In the genomic region with DNA sequence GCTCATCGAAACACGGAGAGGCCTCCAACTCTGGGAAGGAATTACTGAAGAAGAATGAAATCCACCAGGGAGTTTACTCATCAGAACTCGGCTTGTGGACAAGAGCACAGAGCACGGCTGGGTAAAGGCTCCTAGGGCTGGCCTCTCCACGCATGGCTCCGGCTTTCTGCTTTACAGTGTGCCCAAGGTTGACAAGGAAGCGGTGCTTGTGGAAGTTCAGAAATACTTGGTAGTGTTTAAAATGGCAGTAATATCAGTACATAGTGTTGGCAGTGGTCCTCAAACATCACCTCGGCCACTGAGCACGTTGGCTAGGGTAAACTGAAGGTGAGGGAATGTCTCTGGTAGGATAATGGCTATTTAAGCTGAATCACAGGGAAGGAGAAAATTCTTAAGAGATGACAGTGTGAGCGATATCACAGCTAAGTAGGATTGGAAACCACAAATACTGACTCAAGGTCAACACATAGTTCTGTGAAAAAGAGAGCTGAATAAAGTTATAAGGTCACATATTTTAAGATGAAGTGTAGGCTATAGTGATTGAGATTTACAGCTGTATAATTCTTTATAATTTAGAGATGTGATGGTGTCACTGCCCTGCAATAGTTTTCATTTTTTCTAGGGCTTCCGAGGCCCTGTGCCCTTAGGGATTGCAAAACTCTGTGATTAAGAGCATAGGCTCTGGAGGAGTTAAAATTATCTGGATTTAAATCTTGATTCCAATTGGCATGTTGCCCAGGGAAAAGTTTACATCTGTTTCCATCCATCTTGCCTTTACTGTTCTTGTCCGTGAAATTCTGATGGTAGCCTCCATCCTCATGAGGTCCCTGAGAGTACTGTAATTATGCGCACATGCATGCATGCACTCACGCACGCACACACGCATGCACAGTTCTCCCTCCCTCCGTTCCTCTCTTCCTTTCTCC, we compare ENCODE assay signal across 22 mouse cellular contexts. TPM values are rescaled to one million over a fixed set of nuclear protein-coding genes. Genes with fewer than 3 reads are reported as not detected.
DNase-seq lines count a peak whose midpoint lies in the region; ATAC-seq and TF ChIP-seq lines count a peak whose summit lies in the region.
"Had no signal": no experiment of that assay in that cellular context is flagged by ENCODE, and none has a peak within 500 bp of the region (broad histone marks: within the 10 kb centered on the region; RNA-seq: fewer than 3 reads in every experiment).

No protein-coding gene starts in this region.

- no peak for ATAC-seq in kidney, postnatal 0 days (replicated peaks; ENCODE audit: low FRiP score, low read depth)
- ATAC-seq: forebrain, postnatal 0 days; hindbrain, embryonic 16.5 days; intestine, embryonic 16.5 days; midbrain, embryonic 15.5 days had no signal

- 73% methylated on average over 17 of the region's 17 CpGs for WGBS in kidney, postnatal 0 days

- H3K4me3 ChIP-seq in kidney, postnatal 0 days (replicated peaks; ENCODE audit: low read depth, low read length) = no peak overlapping the region
- no peak overlapping the region for H3K4me3 ChIP-seq in embryonic fibroblast, embryonic 13.5 days (ENCODE audit: insufficient read depth, low read length)
- H3K4me3 ChIP-seq: embryonic facial prominence, embryonic 13.5 days; forebrain, embryonic 10.5 days; left cerebral cortex, adult 2 months; midbrain, embryonic 15.5 days had no signal

- H3K4me1 ChIP-seq in kidney, postnatal 0 days (replicated peaks; ENCODE audit: insufficient read depth, low read length) = peaks cover 3% of the 10 kb centered on the region; the same call in 1 of the 2 replicates
- H3K4me1 ChIP-seq in embryonic fibroblast, embryonic 13.5 days (ENCODE audit: control insufficient read depth, insufficient read depth, low read length) = peaks cover 37% of the 10 kb centered on the region

- no peaks in the 10 kb centered on the region for H3K9me3 ChIP-seq in kidney, postnatal 0 days (replicated peaks; ENCODE audit: low read length)
- H3K9me3 ChIP-seq: embryonic facial prominence, embryonic 13.5 days; forebrain, embryonic 10.5 days; midbrain, embryonic 15.5 days had no signal

- H3K27ac ChIP-seq in kidney, postnatal 0 days = no peak overlapping the region
- H3K27ac ChIP-seq in embryonic fibroblast, embryonic 13.5 days (ENCODE audit: insufficient read depth, low read length) = peak overlapping the region; percentile 86
- H3K27ac ChIP-seq: embryonic facial prominence, embryonic 13.5 days; forebrain, embryonic 10.5 days; left cerebral cortex, adult 2 months; liver, embryonic 14.5 days; midbrain, embryonic 15.5 days had no signal

- no peak overlapping the region for H3K4me2 ChIP-seq in kidney, postnatal 0 days (ENCODE audit: low read length)
- H3K4me2 ChIP-seq: embryonic facial prominence, embryonic 13.5 days; midbrain, embryonic 15.5 days had no signal

- H3K27me3 ChIP-seq in kidney, postnatal 0 days (ENCODE audit: insufficient read depth, low read length) = no peaks in the 10 kb centered on the region
- H3K27me3 ChIP-seq: embryonic facial prominence, embryonic 13.5 days; midbrain, embryonic 15.5 days had no signal

- no peak for TF ChIP-seq POLR2A in embryonic fibroblast, embryonic 13.5 days (IDR thresholded peaks at IDR 0.05; ENCODE audit: low read depth, low read length)

- H3K9ac ChIP-seq in kidney, postnatal 0 days (ENCODE audit: low read depth, low read length) = no peak overlapping the region
- H3K9ac ChIP-seq: embryonic facial prominence, embryonic 13.5 days; forebrain, postnatal 0 days; liver, embryonic 14.5 days; midbrain, embryonic 15.5 days had no signal

- DNase-seq in kidney, postnatal 0 days (ENCODE audit: low spot score) = peak; percentile 80
- DNase-seq in kidney, adult 9 months = no peak
- peak; percentile 61 for DNase-seq in 3134 (ENCODE audit: extremely low read depth, insufficient read length, low spot score)
- DNase-seq in 3T3-L1 (ENCODE audit: low read depth, low spot score) = peak; percentile 91
- DNase-seq in embryo, embryonic 11 days = no peak
- DNase-seq in left cerebral cortex, adult 9 months (ENCODE audit: low spot score in 2 of 2) = no peak
- DNase-seq: cerebellum, adult 9-10 months; forebrain, postnatal 0 days; heart, postnatal 4 days; kidney, postnatal 25 days; layer of hippocampus, adult 9-11 months; lung, postnatal 14 days; right cerebral cortex, postnatal 25 days; thymus, postnatal 14 days had no signal

- no peak for TF ChIP-seq CTCF in kidney, postnatal 0 days (IDR thresholded peaks at IDR 0.05; ENCODE audit: low read depth)
- no peak for TF ChIP-seq CTCF in embryonic fibroblast, embryonic 13.5 days (IDR thresholded peaks at IDR 0.05; ENCODE audit: borderline replicate concordance, insufficient read depth, low read length)

- H3K36me3 ChIP-seq in kidney, postnatal 0 days (ENCODE audit: insufficient read depth, low read length) = no peaks in the 10 kb centered on the region
- H3K36me3 ChIP-seq: midbrain, embryonic 15.5 days had no signal

RNA-seq across cellular contexts. Expression of gene F2r, which starts 23.0 kb away (rescaled TPM):
- polyA plus RNA-seq in kidney, postnatal 0 days (2015; fragmentation: Nextera tagmentation; extraction: Ambion mirVana) = 85.6 and 104 TPM in 2 replicates
- 268 and 320 TPM in 2 replicates for polyA plus RNA-seq in embryonic fibroblast, embryonic 13.5 days (2011; ENCODE audit: insufficient read length, low read depth, missing spikeins)

RNA-seq across cellular contexts. Expression of gene F2rl2, which starts 55.3 kb away (rescaled TPM):
- polyA plus RNA-seq in kidney, postnatal 0 days (2015; fragmentation: Nextera tagmentation; extraction: Ambion mirVana) = 0.09 and 0.11 TPM in 2 replicates
- polyA plus RNA-seq in embryonic fibroblast, embryonic 13.5 days (2011; ENCODE audit: insufficient read length, low read depth, missing spikeins) = 0.20 TPM in 1 of 2 replicates, not detected in the other

Comparison
In these comparisons a context has a peak if more than half of its experiments do, and no peak if none do; other contexts are left out.
1. DNase-seq: peak in kidney, postnatal 0 days (single experiment), 3134 (single experiment) and 3T3-L1 (single experiment); none in kidney, adult 9 months (single experiment), embryo, embryonic 11 days (single experiment) and left cerebral cortex, adult 9 months (0 of 2).